Mouse (Mus musculus) liver, embryonic 16.5 days (tissue): Measurements from ENCODE around the gene Adcy10. TPM values are rescaled to one million over a fixed set of nuclear protein-coding genes. Genes with fewer than 3 reads are reported as not detected.

ENCODE experiments used
- ATAC-seq: fragments of 200-750 bp; cut with Nextera tagmentation; 2 replicates; pipeline ENCODE4 v1.8.0; 2017; ENCODE audit warnings: low read depth, mild to moderate bottlenecking, moderate number of reproducible peaks, moderate library complexity
- H3K27ac ChIP-seq: fragments of 300-500 bp; sonication (generic); 2 replicates; pipeline ENCODE4 v1.5.1; 2014; ENCODE audit warnings: mild to moderate bottlenecking, low read length
- H3K27me3 ChIP-seq: fragments of 300-500 bp; sonication (generic); 2 replicates; pipeline ENCODE4 v1.6.1; 2014; ENCODE audit warnings: low read depth, low read length, mixed read lengths; ENCODE audit not compliant: control insufficient read depth, insufficient read depth
- H3K36me3 ChIP-seq: fragments of 300-500 bp; sonication (generic); 2 replicates; pipeline ENCODE4 v1.6.1; 2014; ENCODE audit warnings: mild to moderate bottlenecking; ENCODE audit not compliant: control insufficient read depth, insufficient read depth
- H3K4me1 ChIP-seq: fragments of 300-500 bp; sonication (generic); 2 replicates; pipeline ENCODE4 v1.6.1; 2014; ENCODE audit warnings: low read depth, low read length, mixed read lengths; ENCODE audit not compliant: control insufficient read depth
- H3K4me2 ChIP-seq: fragments of 300-500 bp; sonication (generic); 2 replicates; pipeline ENCODE4 v1.6.1; 2014; ENCODE audit warnings: low read depth, low read length, mixed read lengths
- H3K4me3 ChIP-seq: fragments of 300-500 bp; sonication (generic); 2 replicates; pipeline ENCODE4 v1.5.1; 2014; ENCODE audit warnings: low read depth, mild to moderate bottlenecking, low read length
- H3K9ac ChIP-seq: fragments of 300-500 bp; sonication (generic); 2 replicates; pipeline ENCODE4 v1.6.1; 2014; ENCODE audit warnings: low read depth, low read length
- H3K9me3 ChIP-seq: fragments of 300-500 bp; sonication (generic); replicated peaks from 2 replicates; pipeline ENCODE4 v1.6.1; 2016; ENCODE audit warnings: low read length; ENCODE audit not compliant: control insufficient read depth
- WGBS: fragments of 180-500 bp; shearing (Covaris S2); extraction: QIAGEN DNeasy Blood & Tissue Kit; methylation state at CpG from one replicate; pipeline ENCODE4 v1.1.7; 2014; ENCODE audit not compliant: insufficient replicate concordance; 5-methylcytosine and 5-hydroxymethylcytosine counted together
- polyA plus RNA-seq: library from polyadenylated mRNA; unstranded; fragments of >200 nt; fragmentation: Nextera tagmentation; extraction: Ambion mirVana; gene quantifications from 2 replicates; pipeline ENCODE4 v1.2.1, GENCODE M21; 2015

Gene Adcy10
- polyA plus RNA-seq, 1 experiment from 2014 or later: 0.11 TPM

DNA sequence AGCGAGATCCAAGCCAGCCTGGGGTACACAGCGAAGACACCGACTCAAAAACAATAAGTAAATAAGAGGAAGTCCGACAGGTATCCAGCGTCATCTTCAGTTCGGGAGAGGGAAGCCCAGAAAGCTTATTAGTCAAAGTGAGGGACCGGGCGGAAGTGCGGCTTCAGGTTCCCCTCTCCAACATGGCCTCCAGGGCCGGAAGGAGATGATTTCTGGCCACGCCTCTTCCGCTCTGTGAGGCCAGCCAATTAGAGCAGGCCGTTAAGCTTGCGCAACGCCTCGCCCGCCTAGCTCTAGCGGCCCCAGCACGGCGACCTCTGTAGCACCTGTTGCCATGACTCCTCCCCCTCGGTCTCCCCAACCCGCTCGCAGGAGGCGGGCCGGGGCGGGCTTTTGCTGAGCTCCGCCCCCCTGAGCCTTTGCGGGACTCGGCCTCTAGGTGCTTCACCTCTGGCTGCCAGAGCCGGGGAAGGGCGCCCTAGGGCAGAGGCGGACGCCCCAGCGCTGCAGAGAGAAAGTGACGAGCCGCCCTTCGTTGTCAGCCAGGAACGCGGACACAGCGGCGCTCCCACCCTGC, 24.1 kb upstream of the Adcy10 start:
- Histone ChIP-seq H3K4me2 (peak overlapping the region; percentile 73), H3K9me3 (no peaks in the 10 kb centered on the region), H3K36me3 (no peaks in the 10 kb centered on the region), H3K27ac (peak overlapping the region; percentile 97), H3K9ac (peak overlapping the region; percentile 99), H3K27me3 (no peaks in the 10 kb centered on the region), H3K4me3 (peak overlapping the region; percentile 100), H3K4me1 (peaks cover 9% of the 10 kb centered on the region)
- peak; percentile 89 for ATAC-seq
- WGBS: under 1% methylated on average over 41 of the region's 41 CpGs

DNA sequence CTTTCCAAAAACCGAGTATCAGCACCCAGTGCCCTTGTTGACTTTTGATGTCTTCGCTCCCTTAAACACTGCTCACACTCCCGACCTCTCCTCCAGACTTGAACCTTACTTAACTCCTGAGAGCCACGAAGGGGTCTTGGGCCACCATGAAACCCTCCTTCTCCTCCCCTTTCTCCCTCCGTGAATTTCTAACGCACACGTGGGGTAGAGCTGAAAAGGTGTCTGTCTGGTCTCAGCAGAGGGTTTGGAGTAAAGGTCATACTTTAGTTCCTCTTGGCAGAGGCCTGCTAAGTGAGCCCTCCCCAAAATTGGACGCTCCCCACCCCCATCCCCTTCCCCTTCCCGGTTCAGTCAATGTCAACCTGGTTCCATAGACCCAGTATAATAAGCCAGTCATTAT, 23.3 kb upstream of the Adcy10 start:
- WGBS: 1% methylated on average over 9 of the region's 9 CpGs
- Histone ChIP-seq H3K4me3 (peak overlapping the region; percentile 100), H3K27ac (peak overlapping the region; percentile 95), H3K9ac (peak overlapping the region; percentile 85), H3K36me3 (no peaks in the 10 kb centered on the region), H3K9me3 (no peaks in the 10 kb centered on the region), H3K4me2 (peak overlapping the region; percentile 73), H3K4me1 (peaks cover 9% of the 10 kb centered on the region), H3K27me3 (no peaks in the 10 kb centered on the region)
- no peak for ATAC-seq

GRCm38 (mm10) chr1:165462861-165463260, 22.1 kb upstream of the Adcy10 start:
- Histone ChIP-seq H3K27ac (no peak overlapping the region), H3K4me2 (peak overlapping the region; percentile 52), H3K27me3 (no peaks in the 10 kb centered on the region), H3K9me3 (no peaks in the 10 kb centered on the region), H3K4me1 (peaks cover 4% of the 10 kb centered on the region), H3K4me3 (peak overlapping the region; percentile 50), H3K9ac (no peak overlapping the region), H3K36me3 (no peaks in the 10 kb centered on the region)
- WGBS: 58% methylated on average over 1 of the region's 1 CpGs
- no peak for ATAC-seq

GRCm38 (mm10) chr1:165464574-165464973, 20.4 kb upstream of the Adcy10 start:
- Histone ChIP-seq H3K4me3 (no peak overlapping the region), H3K27ac (no peak overlapping the region), H3K4me1 (peaks cover 6% of the 10 kb centered on the region), H3K4me2 (no peak overlapping the region), H3K9ac (no peak overlapping the region), H3K36me3 (no peaks in the 10 kb centered on the region), H3K27me3 (no peaks in the 10 kb centered on the region), H3K9me3 (no peaks in the 10 kb centered on the region)
- WGBS: 58% methylated on average over 3 of the region's 3 CpGs
- ATAC-seq: no peak

DNA sequence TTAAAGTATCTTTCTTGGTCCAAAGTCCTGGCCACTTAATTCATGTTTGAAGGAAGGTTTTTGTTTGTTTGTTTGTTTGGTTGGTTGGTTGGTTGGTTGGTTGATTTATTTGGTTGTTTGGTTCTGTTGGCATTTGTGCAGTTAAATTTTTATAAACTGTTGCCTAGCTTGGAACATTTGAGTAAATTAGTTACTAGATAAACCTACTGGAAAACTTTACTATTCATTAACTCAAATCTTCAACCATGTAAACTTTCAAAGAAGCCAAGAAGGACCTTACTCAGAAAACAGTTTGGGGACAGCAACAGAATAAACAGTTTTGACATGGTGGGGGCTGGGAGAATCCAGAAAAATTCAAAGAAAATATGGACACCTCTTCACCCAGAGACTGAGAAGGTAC, 16.0 kb upstream of the Adcy10 start:
- no peaks in the 10 kb centered on the region for H3K9me3 ChIP-seq
- H3K4me3 ChIP-seq: no peak overlapping the region
- no peak overlapping the region for H3K4me2 ChIP-seq
- H3K36me3 ChIP-seq: no peaks in the 10 kb centered on the region
- no peak overlapping the region for H3K9ac ChIP-seq
- H3K27me3 ChIP-seq: no peaks in the 10 kb centered on the region
- peaks cover 7% of the 10 kb centered on the region for H3K4me1 ChIP-seq
- no peak overlapping the region for H3K27ac ChIP-seq
- ATAC-seq: no peak

DNA sequence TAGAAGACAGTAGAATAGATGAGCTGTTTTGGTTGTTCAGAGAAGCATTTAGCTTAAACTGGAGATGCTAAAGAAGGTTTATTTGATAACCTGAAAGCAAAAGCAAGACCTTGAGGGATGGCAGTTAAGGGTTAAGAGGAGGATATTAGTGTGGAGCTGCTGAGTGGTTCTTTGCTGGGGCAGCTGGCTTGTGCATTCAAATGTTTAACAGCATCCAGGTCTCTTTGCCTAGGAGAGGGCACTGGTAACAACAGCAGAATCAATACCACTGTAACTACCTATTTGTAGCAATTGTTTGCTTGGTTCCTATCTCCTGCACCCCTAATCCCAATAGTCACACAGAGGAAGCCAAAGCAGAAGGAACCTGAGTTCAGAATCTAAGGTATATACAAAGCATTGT, 15.3 kb upstream of the Adcy10 start:
- H3K9ac ChIP-seq: no peak overlapping the region
- peaks cover 7% of the 10 kb centered on the region for H3K4me1 ChIP-seq
- no peaks in the 10 kb centered on the region for H3K36me3 ChIP-seq
- no peaks in the 10 kb centered on the region for H3K9me3 ChIP-seq
- no peaks in the 10 kb centered on the region for H3K27me3 ChIP-seq
- ATAC-seq: peak; percentile 52; the same call in 1 of the 2 replicates
- H3K4me3 ChIP-seq: no peak overlapping the region
- H3K4me2 ChIP-seq: no peak overlapping the region
- no peak overlapping the region; the same call in 1 of the 2 replicates for H3K27ac ChIP-seq

DNA sequence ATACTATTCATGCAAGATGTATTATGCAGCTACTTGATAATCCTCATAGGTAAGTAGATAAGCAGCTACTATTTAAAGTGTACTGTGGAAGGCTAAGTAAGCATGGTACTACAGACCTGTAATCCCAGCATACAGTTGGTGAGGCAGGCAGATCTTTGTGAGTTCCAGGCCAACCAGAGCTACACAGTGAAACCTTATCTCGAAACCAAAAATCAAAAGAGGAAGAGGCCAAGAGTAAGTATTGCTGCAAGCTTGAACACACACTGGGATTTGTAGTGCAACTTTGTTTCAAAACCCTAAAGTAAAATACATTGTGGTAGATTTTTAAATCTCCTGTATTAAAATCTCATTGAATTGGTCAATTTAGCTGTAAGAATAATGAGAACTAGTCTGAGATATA, 13.5 kb upstream of the Adcy10 start:
- 22% methylated on average over 1 of the region's 1 CpGs for WGBS
- no peak for ATAC-seq
- H3K9me3 ChIP-seq: no peaks in the 10 kb centered on the region

DNA sequence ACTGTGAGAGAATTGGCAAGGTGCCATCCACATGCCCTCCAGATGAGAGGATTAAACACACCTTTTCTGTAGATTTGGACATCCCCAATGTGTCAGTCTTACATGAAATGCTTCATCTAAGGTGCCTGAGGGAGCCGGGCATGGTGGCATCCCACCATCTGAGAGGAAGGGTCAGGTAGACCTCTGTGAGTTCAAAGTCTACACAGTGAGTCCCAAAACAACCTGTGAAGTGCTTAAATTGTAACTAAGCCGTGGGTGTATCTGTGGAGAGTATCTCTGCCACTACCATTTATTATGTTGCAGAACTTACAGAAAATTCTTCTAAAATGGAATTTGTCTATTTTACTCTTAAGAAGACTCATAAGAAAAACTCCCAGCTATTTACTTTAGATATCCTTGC, 1.1 kb downstream of the Adcy10 start:
- 48% methylated on average over 2 of the region's 2 CpGs for WGBS
- Histone ChIP-seq H3K36me3 (peaks cover 4% of the 10 kb centered on the region; the same call in 1 of the 2 replicates), H3K4me1 (no peaks in the 10 kb centered on the region; the same call in none of the 2 replicates), H3K27ac (no peak overlapping the region), H3K9ac (no peak overlapping the region), H3K27me3 (no peaks in the 10 kb centered on the region), H3K4me3 (no peak overlapping the region), H3K4me2 (no peak overlapping the region), H3K9me3 (no peaks in the 10 kb centered on the region)
- no peak for ATAC-seq

More for the DNA sequence above, 13.5 kb upstream of the Adcy10 start:
- Histone ChIP-seq H3K36me3 (no peaks in the 10 kb centered on the region), H3K4me2 (no peak overlapping the region), H3K9ac (no peak overlapping the region), H3K4me1 (peaks cover 7% of the 10 kb centered on the region), H3K27me3 (no peaks in the 10 kb centered on the region), H3K27ac (no peak overlapping the region), H3K4me3 (no peak overlapping the region)

- ATAC-seq: no peak
- Histone ChIP-seq H3K4me2 (no peak overlapping the region), H3K36me3 (no peaks in the 10 kb centered on the region), H3K27me3 (no peaks in the 10 kb centered on the region), H3K9ac (no peak overlapping the region), H3K4me3 (no peak overlapping the region), H3K27ac (no peak overlapping the region), H3K4me1 (no peaks in the 10 kb centered on the region; the same call in 1 of the 2 replicates), H3K9me3 (no peaks in the 10 kb centered on the region)
- WGBS: 48% methylated on average over 4 of the region's 4 CpGs
Measured at GRCm38 (mm10) chr1:165489197-165489596, 4.2 kb downstream of the Adcy10 start.
